Mouse (Mus musculus): ENCODE data around the gene Dnal4. TPM values are rescaled to one million over a fixed set of nuclear protein-coding genes. Genes with fewer than 3 reads are reported as not detected.

Dnal4 gene
- total RNA-seq (2023): 5.3 TPM

DNA sequence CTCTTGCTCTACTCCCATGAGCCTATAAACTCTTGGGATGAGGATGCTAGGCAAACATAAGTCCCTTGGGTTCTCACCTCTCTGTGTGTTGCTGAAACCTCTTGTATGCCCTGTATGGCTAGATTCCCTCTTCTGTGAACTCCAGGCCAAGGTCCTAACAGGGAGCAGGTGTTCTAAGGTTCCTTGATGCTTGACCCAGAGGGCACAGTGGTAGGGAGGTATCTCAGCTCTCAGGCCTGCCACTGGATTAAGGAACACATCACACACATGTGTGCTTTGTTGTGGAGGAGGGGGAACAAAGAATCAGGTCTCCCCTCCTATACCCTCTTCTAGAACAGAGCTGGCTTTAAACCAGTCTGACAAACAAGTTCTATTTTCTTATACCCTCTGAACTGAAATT lies at the start of gene Dnal4:
TSS of gene Dnal4 (minus strand) at position 101 of the 400 bp plus-strand sequence.

DNA sequence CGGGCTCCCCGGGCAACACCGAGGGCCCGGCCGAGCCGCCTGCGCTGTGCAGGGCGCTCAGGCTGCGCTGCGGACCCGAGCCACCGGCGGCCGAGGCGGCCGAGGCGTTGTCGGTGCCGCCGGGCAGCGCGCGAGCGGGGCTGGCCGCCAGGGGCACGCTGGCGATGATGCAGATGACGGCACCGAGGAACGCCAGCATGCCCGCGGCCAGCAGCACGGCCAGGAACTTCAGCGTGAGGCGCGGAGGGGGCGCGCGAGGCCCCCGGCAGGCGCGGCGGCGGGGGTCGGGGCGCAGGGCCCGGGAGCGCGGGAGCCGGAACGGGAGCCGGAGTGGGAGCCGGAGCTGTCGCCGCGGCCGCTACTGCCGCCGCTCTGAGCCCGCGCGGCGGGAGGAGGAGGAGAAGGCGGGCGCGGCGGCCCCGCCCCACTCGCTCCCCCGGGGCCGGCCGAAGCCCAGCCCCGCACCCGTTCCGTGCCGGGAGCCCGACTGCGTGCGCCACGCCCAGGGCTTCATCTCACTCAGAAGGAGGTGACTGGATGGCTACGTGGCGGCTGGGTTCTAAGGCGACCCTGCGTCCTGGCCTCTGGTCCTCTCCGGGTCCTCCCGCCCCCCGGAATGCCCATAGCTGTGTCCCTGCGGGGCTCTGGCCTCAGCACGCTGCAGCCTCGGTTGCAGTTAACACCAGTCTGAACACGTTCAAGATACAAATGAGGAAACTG lies 26.9 kb upstream of the Dnal4 start, which contains the start of gene Nptxr:
TSS of gene Nptxr (minus strand) at position 415 of the 720 bp plus-strand sequence.

DNA sequence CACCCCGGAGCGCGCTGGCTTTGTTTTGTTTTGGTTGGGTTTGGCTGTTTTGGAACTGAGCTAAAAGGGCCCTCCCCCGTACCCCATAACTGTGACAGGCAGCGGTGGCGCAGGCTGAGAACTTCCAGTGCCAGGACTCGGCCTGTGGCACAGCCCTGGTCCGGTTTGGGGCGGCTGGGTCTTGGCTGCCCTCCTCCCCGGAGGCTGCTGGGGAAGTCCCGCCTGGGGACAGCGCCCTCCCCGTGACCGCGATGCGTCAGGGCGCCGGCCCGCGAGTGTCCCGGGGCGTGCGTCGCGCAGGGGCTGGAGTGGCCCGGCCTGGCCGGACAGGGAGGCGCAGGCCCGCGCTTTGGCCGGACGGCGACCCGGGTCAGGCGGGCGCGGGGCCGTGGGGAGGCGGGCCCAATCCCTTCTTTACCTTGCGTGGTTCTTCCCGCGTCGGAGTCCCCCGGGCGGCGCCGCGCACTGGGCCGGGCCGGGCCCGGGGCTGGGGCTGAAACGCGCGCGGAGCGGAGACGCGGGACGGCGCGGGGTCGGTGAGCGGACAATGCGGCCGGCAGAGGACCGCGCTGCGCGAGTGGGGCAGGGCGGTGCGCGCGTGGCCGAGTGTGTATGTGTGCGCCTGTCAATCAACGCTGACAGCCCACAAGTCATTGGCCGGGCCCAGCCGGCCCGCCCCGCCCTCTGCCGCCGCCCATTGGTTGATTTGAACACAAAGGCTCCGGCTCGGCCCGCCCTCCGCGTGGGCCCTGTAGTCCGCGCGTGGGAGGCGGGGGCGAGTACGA lies 35.5 kb downstream of the Dnal4 start, which contains the start of gene Sun2:
TSS of gene Sun2 (minus strand) at position 616 of the 785 bp plus-strand sequence.

Other genes with a start within 250 kb of the Dnal4 start
- 283 TPM for gene Ddx17, start 231.1 kb downstream of the Dnal4 start, total RNA-seq (2023)
- not detected for gene Dmc1, start 172.7 kb downstream of the Dnal4 start, total RNA-seq (2023)
- gene Fam227a, start 118.9 kb downstream of the Dnal4 start, total RNA-seq (2023): 0.73 TPM
- gene Cby1, start 118.7 kb downstream of the Dnal4 start, total RNA-seq (2023): 4.9 TPM
- 97.0 TPM for gene Tomm22, start 107.0 kb downstream of the Dnal4 start, total RNA-seq (2023)
- 16.7 TPM for gene Josd1, start 89.9 kb downstream of the Dnal4 start, total RNA-seq (2023)
- 138 TPM for gene Gtpbp1, start 87.0 kb downstream of the Dnal4 start, total RNA-seq (2023)
- 444 TPM for gene Sun2, start 35.3 kb downstream of the Dnal4 start, total RNA-seq (2023)
- 0.28 TPM for gene Nptxr, start 26.9 kb upstream of the Dnal4 start, total RNA-seq (2023)
- gene Npcd, start 56.4 kb upstream of the Dnal4 start, total RNA-seq (2023): not detected
- 12.6 TPM for gene Cbx6, start 56.8 kb upstream of the Dnal4 start, total RNA-seq (2023)
- gene Apobec3, start 113.8 kb upstream of the Dnal4 start, total RNA-seq (2023): 108 TPM
- gene Cbx7, start 193.3 kb upstream of the Dnal4 start, total RNA-seq (2023): 103 TPM
- gene Pdgfb, start 237.1 kb upstream of the Dnal4 start, total RNA-seq (2023): 0.80 TPM